Mouse (Mus musculus): ENCODE measurements around the gene Ikzf1. TPM values are rescaled to one million over a fixed set of nuclear protein-coding genes. Genes with fewer than 3 reads are reported as not detected.

Ikzf1 gene
- polyA plus RNA-seq, 1 experiment from 2014 or later = 7.2 TPM

DNA sequence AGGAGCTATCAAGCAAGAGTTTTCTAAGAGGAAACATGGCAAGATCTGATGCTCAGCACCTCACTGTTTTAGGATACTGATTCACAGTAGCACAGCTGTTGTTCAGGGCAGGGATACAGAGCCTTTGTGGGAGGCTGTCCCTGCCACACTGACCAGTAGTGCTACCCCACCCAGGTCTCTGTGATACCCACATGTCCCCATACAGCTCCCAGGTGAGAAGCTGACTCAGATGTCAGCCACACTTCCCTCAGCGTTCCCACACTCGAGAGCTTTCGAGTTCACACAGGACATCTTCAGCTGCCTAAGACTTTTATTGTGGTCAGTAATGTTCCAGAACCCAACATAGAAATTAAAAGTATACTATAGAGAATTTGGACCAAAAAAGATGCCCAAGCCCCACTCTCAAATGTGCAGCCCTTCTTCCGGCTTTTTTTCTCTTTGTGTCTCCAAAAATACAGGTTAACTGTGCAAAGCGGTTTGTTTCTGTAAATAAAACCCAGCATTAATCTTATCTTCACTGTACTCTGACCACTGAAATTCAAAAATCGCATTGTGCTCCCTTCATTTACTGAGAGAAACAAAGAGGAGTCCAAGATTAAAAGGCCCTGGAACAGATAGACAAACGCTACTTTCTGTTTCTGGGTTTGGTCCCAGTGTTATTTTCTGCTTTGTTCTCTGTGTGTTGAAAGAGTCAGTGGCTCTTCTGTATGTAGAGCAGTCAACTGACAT is 31.3 kb downstream of the Ikzf1 start:
- H3K4me3 ChIP-seq = no peak overlapping the region
- DNase-seq (ENCODE audit: low spot score) = no peak
- H3K27me3 ChIP-seq (ENCODE audit: insufficient read depth, poor library complexity, severe bottlenecking) = no peaks in the 10 kb centered on the region
- 84% methylated on average over 7 of the region's 7 CpGs for WGBS
- H3K9me3 ChIP-seq = no peaks in the 10 kb centered on the region
- no peaks in the 10 kb centered on the region for H3K36me3 ChIP-seq
- H3K4me1 ChIP-seq = peaks cover 5% of the 10 kb centered on the region; the same call in 1 of the 2 replicates
- no peak overlapping the region for H3K27ac ChIP-seq

DNA sequence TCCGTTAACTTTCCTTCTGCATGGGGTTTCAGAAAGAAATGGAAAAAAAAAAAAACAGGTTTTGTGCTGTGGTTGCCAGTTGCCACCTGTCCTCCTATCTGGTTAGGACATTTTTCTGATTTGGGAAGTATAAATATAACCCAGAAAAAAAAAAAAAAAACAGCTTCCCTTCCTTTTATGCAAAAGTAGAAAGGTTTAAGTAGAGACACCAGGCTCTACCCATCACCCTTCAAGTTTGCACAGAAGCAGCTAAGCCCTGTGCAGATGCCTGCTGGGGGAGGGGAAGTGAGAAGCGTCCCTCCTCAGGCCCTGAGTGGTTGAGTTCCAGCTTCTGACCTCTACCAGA is 31.9 kb downstream of the Ikzf1 start:
- Histone ChIP-seq H3K27ac (no peak overlapping the region), H3K4me1 (peaks cover 3% of the 10 kb centered on the region; the same call in 1 of the 2 replicates), H3K4me3 (no peak overlapping the region), H3K9me3 (no peaks in the 10 kb centered on the region), H3K36me3 (no peaks in the 10 kb centered on the region), H3K27me3 (ENCODE audit: insufficient read depth, poor library complexity, severe bottlenecking) (no peaks in the 10 kb centered on the region)
- no peak for DNase-seq (ENCODE audit: low spot score)
- WGBS = 71% methylated on average over 2 of the region's 2 CpGs

DNA sequence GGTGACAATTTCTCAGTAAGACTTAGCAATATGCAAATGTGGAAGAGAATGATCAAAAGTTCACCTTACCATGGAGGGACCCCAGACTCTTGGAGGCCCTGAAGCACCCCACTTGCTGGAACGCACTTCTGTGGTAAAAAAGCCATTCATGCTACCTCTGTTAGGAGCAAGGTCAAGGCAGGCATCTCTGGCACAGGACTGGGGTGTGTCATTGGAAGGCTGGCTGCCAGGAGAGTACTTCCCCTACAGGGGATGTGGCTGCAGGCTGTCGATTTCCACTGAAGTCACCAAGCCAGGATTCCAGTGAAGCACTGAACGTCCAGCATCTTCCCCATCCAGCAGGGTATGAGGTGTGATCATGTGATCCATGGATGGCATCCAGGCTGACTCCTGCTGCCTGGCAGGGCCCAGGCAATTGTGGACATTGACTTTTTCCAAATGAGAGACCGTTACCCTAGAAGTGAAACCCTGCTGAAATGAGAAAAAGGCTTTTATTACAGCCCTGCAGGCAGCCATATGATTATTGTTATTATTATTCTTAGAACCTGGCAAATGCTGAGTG is 32.9 kb downstream of the Ikzf1 start:
- no peak for DNase-seq (ENCODE audit: low spot score)
- H3K27ac ChIP-seq = no peak overlapping the region
- H3K9me3 ChIP-seq = no peaks in the 10 kb centered on the region
- no peaks in the 10 kb centered on the region for H3K4me1 ChIP-seq
- no peaks in the 10 kb centered on the region for H3K36me3 ChIP-seq
- no peaks in the 10 kb centered on the region for H3K27me3 ChIP-seq (ENCODE audit: insufficient read depth, poor library complexity, severe bottlenecking)
- 80% methylated on average over 4 of the region's 4 CpGs for WGBS
- H3K4me3 ChIP-seq = no peak overlapping the region

DNA sequence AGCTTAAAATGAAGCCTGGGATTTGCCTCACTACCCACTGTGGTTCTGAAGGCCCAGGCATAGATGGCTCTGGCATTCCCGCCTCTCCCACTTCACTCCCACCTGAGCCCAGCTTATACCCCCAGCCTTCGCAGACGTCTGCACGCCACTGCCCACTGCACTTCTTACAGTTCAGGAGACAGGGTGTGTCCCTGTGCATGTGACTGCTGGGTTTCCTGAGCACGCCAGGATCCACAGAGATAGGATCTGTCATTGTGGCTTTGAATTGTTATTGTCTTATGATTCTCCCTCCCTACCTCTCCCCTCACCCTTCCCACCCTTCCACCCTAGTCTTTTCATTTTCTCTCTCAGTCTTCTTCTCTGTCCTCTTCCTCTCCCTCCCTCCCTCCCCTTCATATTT is 34.9 kb downstream of the Ikzf1 start:
- no peaks in the 10 kb centered on the region for H3K4me1 ChIP-seq
- no peak for DNase-seq (ENCODE audit: low spot score)
- no peaks in the 10 kb centered on the region for H3K27me3 ChIP-seq (ENCODE audit: insufficient read depth, poor library complexity, severe bottlenecking)
- no peak overlapping the region for H3K27ac ChIP-seq
- H3K36me3 ChIP-seq = no peaks in the 10 kb centered on the region
- H3K4me3 ChIP-seq = no peak overlapping the region
- 68% methylated on average over 5 of the region's 5 CpGs for WGBS
- H3K9me3 ChIP-seq = no peaks in the 10 kb centered on the region

DNA sequence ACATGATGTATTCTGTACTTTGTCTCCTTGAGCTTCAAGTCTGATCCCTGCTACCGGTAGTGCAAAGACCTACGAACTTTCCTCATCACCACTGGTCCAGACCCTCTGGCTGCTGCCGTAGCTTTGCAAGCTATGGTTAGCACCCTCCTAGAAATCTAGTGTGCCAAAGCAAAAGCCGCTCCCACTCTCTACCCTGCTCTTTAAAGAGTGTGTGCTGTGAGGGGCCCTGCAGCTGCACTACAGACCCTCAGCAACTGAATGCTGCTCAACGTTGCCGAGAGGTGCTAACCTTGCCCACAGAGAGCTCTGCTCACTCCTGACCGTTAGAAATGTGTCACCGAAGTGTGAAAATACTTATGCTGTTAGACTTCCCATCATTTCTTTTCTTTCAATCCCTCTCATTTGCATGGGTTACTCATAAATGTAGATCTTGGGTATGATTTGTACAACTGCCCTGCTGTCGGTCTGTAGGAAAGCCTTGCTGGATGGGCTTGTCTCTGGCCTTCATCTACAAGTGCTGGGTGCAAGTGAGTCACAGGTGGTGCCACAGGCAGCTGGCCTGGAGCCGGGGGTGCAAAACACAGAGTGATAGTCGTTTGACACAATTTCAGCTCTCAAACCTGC is 40.6 kb downstream of the Ikzf1 start:
- Histone ChIP-seq H3K4me1 (peaks cover 16% of the 10 kb centered on the region; the same call in 1 of the 2 replicates), H3K4me3 (no peak overlapping the region), H3K27ac (no peak overlapping the region), H3K9me3 (no peaks in the 10 kb centered on the region), H3K36me3 (no peaks in the 10 kb centered on the region), H3K27me3 (ENCODE audit: insufficient read depth, poor library complexity, severe bottlenecking) (no peaks in the 10 kb centered on the region)
- DNase-seq (ENCODE audit: low spot score) = no peak
- 80% methylated on average over 11 of the region's 11 CpGs for WGBS

DNA sequence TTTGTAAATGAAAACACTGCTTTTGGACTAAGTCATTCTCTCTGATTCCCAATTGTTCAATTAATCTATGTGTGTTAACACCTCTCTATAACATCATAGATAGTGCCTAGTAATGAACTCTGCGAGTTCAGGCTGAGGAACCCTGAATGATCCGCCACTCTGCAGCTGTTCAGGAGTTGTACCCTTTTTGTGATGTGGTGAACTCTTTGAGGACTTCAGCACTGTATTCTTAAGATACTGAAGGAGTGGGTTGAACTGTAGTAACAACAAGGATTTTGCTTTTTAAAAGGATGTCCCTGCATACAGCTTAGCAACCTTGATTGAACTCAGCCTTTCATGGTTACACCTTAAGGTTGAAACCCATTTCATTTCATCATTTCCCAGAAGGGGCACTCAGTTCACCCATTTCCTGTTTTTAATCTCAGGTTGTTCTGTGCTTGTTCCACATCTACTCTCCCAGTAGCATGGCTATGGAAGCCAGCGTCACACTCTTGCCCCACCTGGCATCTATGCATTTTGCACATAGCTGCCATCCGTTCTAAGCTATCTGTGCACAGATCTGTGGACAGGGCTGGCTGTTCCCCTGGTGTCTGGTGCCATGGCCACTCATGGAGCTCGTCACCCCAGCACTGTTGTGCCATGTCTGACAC is 41.2 kb downstream of the Ikzf1 start:
- DNase-seq (ENCODE audit: low spot score) = no peak
- Histone ChIP-seq H3K27ac (peak overlapping the region; percentile 9; the same call in 1 of the 2 replicates), H3K4me1 (peaks cover 16% of the 10 kb centered on the region; the same call in 1 of the 2 replicates), H3K27me3 (ENCODE audit: insufficient read depth, poor library complexity, severe bottlenecking) (no peaks in the 10 kb centered on the region), H3K4me3 (no peak overlapping the region), H3K36me3 (no peaks in the 10 kb centered on the region), H3K9me3 (no peaks in the 10 kb centered on the region)
- WGBS = 76% methylated on average over 5 of the region's 5 CpGs

DNA sequence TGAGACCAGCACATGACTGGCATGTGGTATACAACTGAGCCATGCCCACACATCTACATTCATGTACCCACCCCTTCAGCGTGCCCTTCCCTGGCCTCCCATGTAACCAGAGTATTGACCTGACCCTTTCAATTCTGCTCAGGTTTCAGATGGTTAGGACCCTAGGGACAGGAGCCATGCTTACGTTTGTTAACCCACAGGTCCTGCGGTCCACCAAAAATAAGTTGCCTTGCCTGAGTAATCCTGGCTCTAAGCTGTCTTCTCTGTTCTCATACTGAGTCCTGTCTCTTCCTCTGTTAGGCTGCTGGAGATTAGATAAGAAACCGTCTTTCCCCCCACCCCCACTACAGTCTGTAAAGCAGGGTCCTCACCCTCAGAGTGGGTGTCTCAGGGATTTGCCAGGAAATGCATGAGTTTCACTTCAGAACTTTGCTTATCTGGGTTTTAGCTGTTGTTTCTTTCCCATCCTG is 42.0 kb downstream of the Ikzf1 start:
- DNase-seq (ENCODE audit: low spot score) = no peak
- Histone ChIP-seq H3K4me3 (no peak overlapping the region), H3K36me3 (no peaks in the 10 kb centered on the region), H3K4me1 (peaks cover 16% of the 10 kb centered on the region; the same call in 1 of the 2 replicates), H3K27ac (peak overlapping the region; percentile 9; the same call in 1 of the 2 replicates), H3K27me3 (ENCODE audit: insufficient read depth, poor library complexity, severe bottlenecking) (no peaks in the 10 kb centered on the region), H3K9me3 (no peaks in the 10 kb centered on the region)
- 44% methylated on average over 4 of the region's 4 CpGs for WGBS

DNA sequence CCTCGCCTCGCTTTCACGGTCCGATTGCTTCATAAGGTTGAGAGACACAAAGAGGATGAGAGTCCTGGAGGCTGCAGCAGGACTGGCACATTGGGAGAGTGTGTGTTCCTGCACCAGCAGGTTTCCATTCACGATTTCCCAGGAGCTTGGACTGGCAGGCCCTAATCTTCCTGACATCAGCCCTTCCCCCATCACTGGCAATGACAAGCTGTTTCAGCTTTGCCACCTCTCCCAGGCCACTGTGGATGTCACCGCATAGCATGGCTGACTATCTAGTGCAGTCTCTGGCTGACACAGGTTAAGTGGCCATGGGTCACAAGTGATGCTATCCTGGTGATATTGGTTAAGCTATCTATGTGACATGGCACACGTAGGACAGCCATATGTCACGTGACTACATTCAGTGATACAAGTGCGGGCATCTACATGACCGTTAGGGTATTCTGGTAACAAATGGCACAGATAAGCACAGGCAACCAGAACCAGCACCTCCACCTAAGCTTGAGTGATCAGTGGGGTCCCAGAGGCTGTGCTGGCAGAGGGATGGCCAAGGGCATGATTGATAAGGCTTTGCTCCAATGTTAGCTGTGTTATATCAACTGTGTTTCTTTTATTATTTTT is 43.2 kb downstream of the Ikzf1 start:
- no peak for DNase-seq (ENCODE audit: low spot score)
- Histone ChIP-seq H3K27ac (peak overlapping the region; percentile 23; the same call in 1 of the 2 replicates), H3K9me3 (no peaks in the 10 kb centered on the region), H3K4me1 (peaks cover 16% of the 10 kb centered on the region; the same call in 1 of the 2 replicates), H3K4me3 (no peak overlapping the region), H3K27me3 (ENCODE audit: insufficient read depth, poor library complexity, severe bottlenecking) (no peaks in the 10 kb centered on the region), H3K36me3 (no peaks in the 10 kb centered on the region)
- 80% methylated on average over 10 of the region's 10 CpGs for WGBS

DNA sequence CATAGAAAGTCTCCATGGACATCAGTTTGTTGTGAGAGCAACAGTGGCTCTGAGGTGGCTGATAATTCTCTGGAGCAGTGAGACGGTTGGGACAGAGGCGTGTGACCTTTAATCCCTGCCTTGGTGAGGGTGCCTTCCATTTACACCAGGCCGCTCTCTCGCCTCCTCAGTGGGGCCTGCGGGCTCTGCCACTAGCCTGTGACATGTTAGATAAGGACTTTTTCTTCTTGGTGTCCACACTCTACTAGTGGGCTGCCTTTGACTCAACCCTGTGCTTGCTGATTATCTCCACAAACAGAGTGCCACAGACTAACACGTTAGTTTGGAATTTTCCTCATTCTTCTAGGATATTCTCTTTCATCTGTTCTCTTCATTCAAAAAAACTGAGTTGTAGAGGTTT is 44.4 kb downstream of the Ikzf1 start:
- Histone ChIP-seq H3K4me1 (peaks cover 16% of the 10 kb centered on the region; the same call in 1 of the 2 replicates), H3K4me3 (no peak overlapping the region), H3K27me3 (ENCODE audit: insufficient read depth, poor library complexity, severe bottlenecking) (no peaks in the 10 kb centered on the region), H3K36me3 (no peaks in the 10 kb centered on the region), H3K9me3 (no peaks in the 10 kb centered on the region), H3K27ac (no peak overlapping the region; the same call in 1 of the 2 replicates)
- 40% methylated on average over 6 of the region's 6 CpGs for WGBS
- DNase-seq (ENCODE audit: low spot score) = peak; percentile 93

DNA sequence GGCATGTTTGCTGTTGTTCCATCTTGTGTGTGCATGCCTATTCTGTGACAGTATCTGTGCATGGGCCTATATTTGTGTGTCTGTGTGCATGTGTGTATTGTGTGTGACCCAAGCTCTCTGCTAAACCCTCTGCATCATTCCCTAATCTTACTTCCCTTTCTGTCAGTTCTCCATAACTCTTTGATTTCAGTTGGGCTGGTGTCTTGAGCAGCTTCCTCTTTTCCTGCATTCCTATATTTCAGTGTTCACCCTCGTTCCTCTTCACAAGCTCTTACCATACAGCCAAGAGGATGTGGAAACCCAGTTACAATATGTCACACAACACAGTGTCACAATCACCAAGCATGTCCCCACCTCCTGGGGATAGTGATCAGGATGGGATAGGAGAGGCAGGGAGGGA is 45.3 kb downstream of the Ikzf1 start:
- Histone ChIP-seq H3K27me3 (ENCODE audit: insufficient read depth, poor library complexity, severe bottlenecking) (no peaks in the 10 kb centered on the region), H3K36me3 (no peaks in the 10 kb centered on the region), H3K27ac (peak overlapping the region; percentile 7; the same call in 1 of the 2 replicates), H3K4me1 (peaks cover 16% of the 10 kb centered on the region; the same call in 1 of the 2 replicates), H3K9me3 (no peaks in the 10 kb centered on the region), H3K4me3 (no peak overlapping the region)
- no peak for DNase-seq (ENCODE audit: low spot score)
- 71% methylated on average over 1 of the region's 1 CpGs for WGBS

DNA sequence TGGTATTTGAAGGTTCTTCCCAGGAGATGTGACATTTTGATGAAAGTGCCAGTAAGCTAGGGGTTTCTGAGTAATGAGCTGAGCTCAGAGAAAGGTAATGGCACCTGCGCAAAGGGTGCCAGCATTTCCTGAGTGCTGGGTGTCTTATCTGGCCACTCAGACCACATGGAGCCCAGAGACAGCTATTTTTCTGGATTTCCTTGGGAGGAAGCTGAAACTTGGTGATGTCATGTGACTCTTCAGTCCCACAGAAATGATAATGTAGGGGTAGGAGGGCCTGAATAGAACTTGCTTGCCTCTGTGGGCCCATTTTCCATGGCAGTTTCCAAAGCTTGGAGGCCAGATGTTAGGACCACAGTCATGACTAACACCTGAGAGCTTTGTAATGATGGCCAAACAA is 46.9 kb downstream of the Ikzf1 start:
- Histone ChIP-seq H3K4me3 (no peak overlapping the region), H3K27me3 (ENCODE audit: insufficient read depth, poor library complexity, severe bottlenecking) (no peaks in the 10 kb centered on the region), H3K9me3 (no peaks in the 10 kb centered on the region), H3K4me1 (peaks cover 10% of the 10 kb centered on the region; the same call in 1 of the 2 replicates), H3K27ac (no peak overlapping the region), H3K36me3 (no peaks in the 10 kb centered on the region)
- 88% methylated on average over 1 of the region's 1 CpGs for WGBS
- no peak for DNase-seq (ENCODE audit: low spot score)

DNA sequence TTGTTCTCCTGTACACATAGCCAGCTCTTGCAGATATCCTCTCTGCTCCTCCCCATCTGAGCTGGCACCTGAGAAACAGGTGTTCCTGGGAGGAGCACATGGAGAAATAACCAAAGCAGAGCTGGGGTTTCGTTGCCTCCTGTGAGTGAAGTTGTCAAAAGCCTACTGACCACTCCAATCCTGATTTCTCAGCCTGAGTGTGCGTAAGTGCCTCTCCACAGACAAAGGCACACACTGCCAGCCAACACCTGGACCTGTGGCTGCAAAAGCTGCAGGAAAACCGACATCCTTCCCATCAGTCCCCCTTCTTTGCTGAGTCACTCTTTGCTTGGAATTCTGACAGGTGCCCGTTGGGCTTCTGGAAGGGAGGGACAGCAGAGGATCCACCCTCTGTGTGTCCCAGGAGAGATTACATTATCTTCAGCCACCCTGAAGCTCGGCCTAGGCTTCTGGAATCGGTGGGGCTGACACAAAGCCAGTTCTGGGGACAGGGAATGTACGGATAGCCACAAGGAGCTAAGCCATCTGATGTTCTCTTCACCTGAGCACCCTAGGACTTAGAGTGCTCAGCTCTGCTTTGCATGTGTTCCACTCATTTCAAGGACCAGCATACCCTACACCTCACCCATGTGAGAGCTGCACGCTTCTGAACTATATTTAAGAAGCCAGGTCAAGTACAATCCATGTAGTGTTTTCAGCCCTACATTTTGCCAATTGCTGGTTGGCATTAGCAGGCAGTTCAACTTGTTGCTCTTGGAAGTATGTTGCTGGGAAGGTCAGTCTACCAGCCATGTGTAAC is 48.4 kb downstream of the Ikzf1 start:
- peak overlapping the region; percentile 49; the same call in 1 of the 2 replicates for H3K27ac ChIP-seq
- no peaks in the 10 kb centered on the region for H3K36me3 ChIP-seq
- WGBS = 56% methylated on average over 8 of the region's 8 CpGs
- peak; percentile 89 for DNase-seq (ENCODE audit: low spot score)
- H3K4me1 ChIP-seq = 0 out of 2 replicates have a peak, but pooled peaks cover 1% of the 10 kb centered on the region
- H3K9me3 ChIP-seq = no peaks in the 10 kb centered on the region
- H3K27me3 ChIP-seq (ENCODE audit: insufficient read depth, poor library complexity, severe bottlenecking) = no peaks in the 10 kb centered on the region
- no peak overlapping the region for H3K4me3 ChIP-seq

All from heart, embryonic 10.5 days (tissue).